Mouse (Mus musculus) MEL (cell line): ENCODE measurements around the gene Serpinb5. TPM values are rescaled to one million over a fixed set of nuclear protein-coding genes. Genes with fewer than 3 reads are reported as not detected.

ENCODE experiments used
- DNase-seq: peaks from one replicate; pipeline ENCODE4 v3.0.0; 2011; ENCODE audit warnings: low read depth, low spot score
- H3K27ac ChIP-seq: 2 replicates; pipeline ENCODE4 v1.5.1; 2012; ENCODE audit warnings: low read depth, mild to moderate bottlenecking, control low read depth, low read length, moderate library complexity; ENCODE audit not compliant: control insufficient read depth
- H3K27me3 ChIP-seq, 2 experiments: fragments of 150-350 bp in 1 of 2; sonication (generic) in 1 of 2; 2 replicates each; pipeline ENCODE4 v1.6.1; 2012; ENCODE audit warnings: low read length in 2 of 2, mild to moderate bottlenecking in 2 of 2, improper control_type of control experiment in 1 of 2, moderate library complexity in 1 of 2; ENCODE audit not compliant: insufficient read depth in 2 of 2, control insufficient read depth in 1 of 2
- H3K36me3 ChIP-seq, 2 experiments: 2 replicates each; pipeline ENCODE4 v1.6.1; 2012 to 2014; ENCODE audit warnings: low read length in 2 of 2, improper control_type of control experiment in 1 of 2, inconsistent platforms in 1 of 2, mild to moderate bottlenecking in 1 of 2; ENCODE audit not compliant: insufficient read depth in 2 of 2, control insufficient read depth in 1 of 2
- H3K4me1 ChIP-seq, 2 experiments: fragments of 150-350 bp in 1 of 2; sonication (generic) in 1 of 2; 2 replicates each; pipeline ENCODE4 v1.6.1; 2012; ENCODE audit warnings: low read length in 2 of 2, improper control_type of control experiment in 1 of 2, mild to moderate bottlenecking in 1 of 2; ENCODE audit not compliant: insufficient read depth in 2 of 2, control insufficient read depth in 1 of 2
- H3K4me3 ChIP-seq, 2 experiments: fragments of 150-350 bp in 1 of 2; sonication (generic) in 1 of 2; 2 replicates each; pipeline ENCODE4 v1.5.1; 2012; ENCODE audit warnings: low read depth in 2 of 2, low read length in 2 of 2, mild to moderate bottlenecking in 2 of 2, moderate library complexity in 2 of 2, control low read depth in 1 of 2, improper control_type of control experiment in 1 of 2; ENCODE audit not compliant: control insufficient read depth in 1 of 2, insufficient read depth in 1 of 2
- H3K79me2 ChIP-seq: 2 replicates; pipeline ENCODE4 v1.6.1; 2012; ENCODE audit warnings: mild to moderate bottlenecking, low read length, moderate library complexity; ENCODE audit not compliant: control insufficient read depth, poor library complexity, insufficient read depth
- H3K9ac ChIP-seq: 2 replicates; pipeline ENCODE4 v1.6.1; 2012; ENCODE audit warnings: low read depth, mild to moderate bottlenecking, control low read depth, low read length, moderate library complexity; ENCODE audit not compliant: control insufficient read depth, poor library complexity, severe bottlenecking
- H3K9me3 ChIP-seq: fragments of 150-350 bp; sonication (generic); replicated peaks from 2 replicates; pipeline ENCODE4 v1.6.1; 2012; ENCODE audit warnings: mild to moderate bottlenecking, low read length, improper control_type of control experiment, moderate library complexity; ENCODE audit not compliant: insufficient read depth
- CHD1 ChIP-seq: IDR thresholded peaks from 2 replicates; pipeline ENCODE4 v1.6.1; 2012; ENCODE audit warnings: low read depth, mild to moderate bottlenecking, inconsistent platforms, low read length, improper control_type of control experiment
- CTCF ChIP-seq, 3 experiments: IDR thresholded peaks in 2 of 3; conservative IDR thresholded peaks in 1 of 3; 2 replicates each; pipeline ENCODE4 v1.5.1; 2011 to 2012; ENCODE audit warnings: low read length in 3 of 3, low read depth in 2 of 3, mild to moderate bottlenecking in 2 of 3, improper control_type of control experiment in 1 of 3, inconsistent platforms in 1 of 3, mixed read lengths in 1 of 3, moderate library complexity in 1 of 3; ENCODE audit not compliant: control insufficient read depth in 1 of 3, insufficient read depth in 1 of 3, poor library complexity in 1 of 3, severe bottlenecking in 1 of 3
- E2F4 ChIP-seq: IDR thresholded peaks from 2 replicates; pipeline ENCODE4 v1.6.1; 2011; ENCODE audit warnings: low read depth, low read length, improper control_type of control experiment, borderline replicate concordance
- EP300 ChIP-seq, 2 experiments: IDR thresholded peaks; 2 replicates each; pipeline ENCODE4 v1.6.1; 2011; ENCODE audit warnings: improper control_type of control experiment in 2 of 2, low read length in 2 of 2, low read depth in 1 of 2, mild to moderate bottlenecking in 1 of 2
- GABPA ChIP-seq: IDR thresholded peaks from 2 replicates; pipeline ENCODE4 v1.6.1; 2012; ENCODE audit warnings: low read depth, mild to moderate bottlenecking, inconsistent platforms, low read length, improper control_type of control experiment, moderate library complexity
- GATA1 ChIP-seq: IDR thresholded peaks from 2 replicates; pipeline ENCODE4 v1.6.1; 2011; ENCODE audit warnings: low read depth, low read length, improper control_type of control experiment
- HCFC1 ChIP-seq: IDR thresholded peaks from 2 replicates; pipeline ENCODE4 v1.6.1; 2012; ENCODE audit warnings: low read depth, mild to moderate bottlenecking, inconsistent platforms, low read length, improper control_type of control experiment, moderate library complexity
- MAX ChIP-seq: IDR thresholded peaks from 2 replicates; pipeline ENCODE4 v1.6.1; 2011; ENCODE audit warnings: low read length, improper control_type of control experiment
- MAZ ChIP-seq: IDR thresholded peaks from 2 replicates; pipeline ENCODE4 v1.6.1; 2012; ENCODE audit warnings: low read depth, mild to moderate bottlenecking, inconsistent platforms, low read length, improper control_type of control experiment
- MXI1 ChIP-seq: IDR thresholded peaks from 2 replicates; pipeline ENCODE4 v1.6.1; 2011; ENCODE audit warnings: mild to moderate bottlenecking, low read depth, low read length, improper control_type of control experiment
- MYB ChIP-seq: IDR thresholded peaks from 2 replicates; pipeline ENCODE4 v1.6.1; 2011; ENCODE audit warnings: mild to moderate bottlenecking, low read depth, low read length, improper control_type of control experiment
- NELFE ChIP-seq: IDR thresholded peaks from 2 replicates; pipeline ENCODE4 v1.6.1; 2011; ENCODE audit warnings: low read depth, low read length, improper control_type of control experiment
- POLR2A ChIP-seq, 2 experiments: IDR thresholded peaks; 2 replicates each; pipeline ENCODE4 v1.6.1; 2011 to 2012; ENCODE audit warnings: low read length in 2 of 2, mild to moderate bottlenecking in 2 of 2, control low read depth in 1 of 2, improper control_type of control experiment in 1 of 2, low read depth in 1 of 2, moderate library complexity in 1 of 2; ENCODE audit not compliant: control insufficient read depth in 1 of 2, insufficient read depth in 1 of 2, poor library complexity in 1 of 2
- POLR2AphosphoS2 ChIP-seq: IDR thresholded peaks from 2 replicates; pipeline ENCODE4 v1.6.1; 2011; ENCODE audit warnings: low read length, improper control_type of control experiment
- SIN3A ChIP-seq: IDR thresholded peaks from 2 replicates; pipeline ENCODE4 v1.6.1; 2012; ENCODE audit warnings: low read length, improper control_type of control experiment, inconsistent platforms
- SMC3 ChIP-seq: IDR thresholded peaks from 2 replicates; pipeline ENCODE4 v1.6.1; 2011; ENCODE audit warnings: low read depth, low read length, improper control_type of control experiment
- UBTF ChIP-seq: IDR thresholded peaks from 2 replicates; pipeline ENCODE4 v1.6.1; 2012; ENCODE audit warnings: low read depth, mild to moderate bottlenecking, inconsistent platforms, low read length, improper control_type of control experiment, moderate library complexity, borderline replicate concordance; ENCODE audit not compliant: insufficient read depth
- USF1 ChIP-seq: IDR thresholded peaks from 2 replicates; pipeline ENCODE4 v1.6.1; 2014; ENCODE audit warnings: low read depth, mild to moderate bottlenecking, inconsistent platforms, low read length, improper control_type of control experiment, moderate library complexity
- ZKSCAN1 ChIP-seq: IDR thresholded peaks from 2 replicates; pipeline ENCODE4 v1.6.1; 2012; ENCODE audit warnings: low read depth, mild to moderate bottlenecking, inconsistent platforms, low read length, improper control_type of control experiment, moderate library complexity
- ZMIZ1 ChIP-seq: IDR thresholded peaks from 2 replicates; pipeline ENCODE4 v1.6.1; 2012; ENCODE audit warnings: low read depth, mild to moderate bottlenecking, inconsistent platforms, low read length, improper control_type of control experiment, moderate library complexity
- polyA plus RNA-seq, 2 experiments: library from polyadenylated mRNA; stranded (reverse) in 1 of 2; unstranded in 1 of 2; fragments of >175 nt in 1 of 2; fragments of >200 nt in 1 of 2; gene quantifications; 2 replicates each; pipeline versions ENCODE4 v1.2.1 to v1.2.4; 2012; ENCODE audit warnings: low replicate concordance in 2 of 2, low read depth in 1 of 2; ENCODE audit not compliant: insufficient read length in 2 of 2, insufficient read depth in 1 of 2, missing spikeins in 1 of 2
- total RNA-seq: library from RNA; depleted of rRNA; stranded (reverse); fragments of 300-350 nt; gene quantifications from 2 replicates; pipeline ENCODE4 v1.2.3, GENCODE M21; 2012

The Serpinb5 gene
- total and polyA plus RNA-seq, 3 experiments = not detected

DNA sequence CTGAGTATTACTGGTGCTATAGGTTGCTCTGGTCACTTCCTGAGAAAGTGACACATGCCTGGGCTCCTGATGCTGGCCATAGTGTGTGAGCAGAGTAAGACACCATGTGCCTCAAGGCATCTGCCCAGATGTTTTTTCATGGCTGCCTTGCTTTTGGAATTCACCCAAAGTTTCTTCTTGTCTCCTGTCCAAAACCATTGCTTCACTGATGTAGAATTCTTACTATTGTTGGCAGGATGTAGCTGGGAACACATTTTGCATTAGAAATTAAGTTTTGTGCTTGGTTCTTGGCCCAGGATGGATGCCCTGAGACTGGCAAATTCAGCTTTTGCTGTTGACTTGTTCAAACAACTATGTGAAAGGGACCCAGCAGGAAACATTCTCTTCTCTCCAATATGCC, 9.0 kb downstream of the Serpinb5 start:
- Histone ChIP-seq H3K9ac (no peak overlapping the region), H3K27me3 (peaks cover 0 to 2% of the 10 kb centered on the region in 2 experiments; a peak in 2 of 4 replicates), H3K27ac (no peak overlapping the region), H3K4me3 (no peak overlapping the region), H3K9me3 (no peaks in the 10 kb centered on the region), H3K79me2 (no peaks in the 10 kb centered on the region), H3K36me3 (peaks cover 0 to 2% of the 10 kb centered on the region in 2 experiments; a peak in 1 of 4 replicates), H3K4me1 (no peaks in the 10 kb centered on the region)
- TF ChIP-seq UBTF (no peak), MAX (no peak), E2F4 (no peak), CTCF (IDR thresholded peaks at IDR 0.05 in 2 of 3, conservative IDR thresholded peaks at IDR 0.05 in 1 of 3; ENCODE audit: control insufficient read depth in 1 of 3, insufficient read depth in 1 of 3, low read depth in 2 of 3, low read length in 3 of 3, poor library complexity in 1 of 3, severe bottlenecking in 1 of 3) (no peak), ZKSCAN1 (no peak), HCFC1 (no peak), GATA1 (no peak), GABPA (no peak), MXI1 (no peak), NELFE (no peak), EP300 (IDR thresholded peaks at IDR 0.05; ENCODE audit: low read depth in 1 of 2, low read length in 2 of 2) (no peak), SMC3 (no peak), POLR2A (IDR thresholded peaks at IDR 0.05; ENCODE audit: control insufficient read depth in 1 of 2, insufficient read depth in 1 of 2, low read depth in 1 of 2, low read length in 2 of 2, poor library complexity in 1 of 2) (no peak), POLR2AphosphoS2 (no peak), SIN3A (no peak), CHD1 (no peak)
- no peak for DNase-seq

GRCm38 (mm10) chr1:106875193-106875886, 14.4 kb downstream of the Serpinb5 start:
- Histone ChIP-seq H3K27me3 (peaks cover 1% of the 10 kb centered on the region in 2 experiments; a peak in 3 of 4 replicates), H3K9ac (no peak overlapping the region), H3K27ac (no peak overlapping the region), H3K4me3 (no peak overlapping the region), H3K36me3 (peaks cover 0 to 2% of the 10 kb centered on the region in 2 experiments; a peak in 1 of 4 replicates), H3K79me2 (no peaks in the 10 kb centered on the region), H3K4me1 (no peaks in the 10 kb centered on the region), H3K9me3 (no peaks in the 10 kb centered on the region)
- TF ChIP-seq MAZ (no peak), MYB (no peak), USF1 (no peak), POLR2A (IDR thresholded peaks at IDR 0.05; ENCODE audit: control insufficient read depth in 1 of 2, insufficient read depth in 1 of 2, low read depth in 1 of 2, low read length in 2 of 2, poor library complexity in 1 of 2) (no peak), ZMIZ1 (no peak)
- no peak for DNase-seq
